Mouse (Mus musculus): ENCODE data around the gene Hoxc6.

Hoxc6 gene

DNA sequence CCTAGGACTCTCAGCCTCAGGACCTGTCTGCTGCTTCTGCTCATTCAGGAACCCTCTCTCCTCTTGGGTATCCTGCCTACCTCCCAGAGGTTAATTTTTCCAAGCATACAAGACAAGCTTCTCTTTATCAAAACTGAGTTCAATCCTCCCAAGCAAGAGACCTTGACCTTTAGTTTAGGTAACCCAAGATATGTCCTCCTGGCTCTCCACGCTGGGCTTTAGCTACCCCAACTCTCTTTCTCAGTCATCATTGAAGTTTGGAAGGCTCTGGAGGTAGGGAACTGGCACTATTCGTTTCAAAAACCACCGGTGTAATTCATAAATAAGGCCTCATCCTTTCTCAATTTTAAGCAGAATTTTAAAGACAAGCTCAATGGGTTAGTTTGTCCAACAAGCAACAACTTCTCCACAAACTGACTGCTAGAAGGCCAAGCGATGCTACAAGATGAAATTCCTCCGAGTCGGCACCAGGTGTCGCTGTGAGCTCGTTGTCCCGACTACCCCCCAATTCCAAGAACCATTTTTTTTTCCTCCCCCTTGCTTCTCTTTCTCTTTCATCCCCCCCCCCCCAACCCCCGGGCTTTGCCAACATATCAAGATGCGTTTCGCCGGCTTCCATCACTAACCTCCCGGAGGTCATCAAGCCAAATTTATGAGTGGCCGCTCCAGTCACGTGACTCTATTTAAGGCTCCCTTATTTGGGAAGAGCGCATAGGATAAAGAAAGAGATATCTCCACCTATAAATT, 15.4 kb downstream of the Hoxc6 start:
- peak; percentile 73 for DNase-seq (ENCODE audit: low read depth, low spot score)

- peak; percentile 83 for DNase-seq (ENCODE audit: low read depth, low spot score)
These were observed 16.3 kb downstream of the Hoxc6 start for GRCm38 (mm10) chr15:103014166-103015008.

DNA sequence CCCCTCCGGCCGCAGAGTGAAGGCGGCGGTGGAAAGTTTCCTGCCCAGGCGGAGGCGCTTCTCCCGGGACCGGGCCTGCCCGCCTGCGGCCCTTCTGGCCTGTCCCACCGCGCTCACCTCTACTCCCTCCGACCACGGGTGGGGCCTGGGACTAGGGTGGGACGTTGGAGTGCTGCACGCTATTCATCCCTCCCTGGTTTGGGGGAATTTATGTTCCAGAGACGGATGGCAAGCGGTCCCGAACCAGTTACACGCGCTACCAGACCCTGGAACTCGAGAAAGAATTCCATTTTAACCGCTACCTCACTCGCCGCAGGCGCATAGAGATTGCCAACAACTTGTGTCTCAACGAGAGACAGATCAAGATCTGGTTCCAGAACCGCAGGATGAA, 16.9 kb downstream of the Hoxc6 start:
- DNase-seq (ENCODE audit: low read depth, low spot score): peak; percentile 62

- DNase-seq (ENCODE audit: low read depth, low spot score): peak; percentile 81
These were observed 17.5 kb downstream of the Hoxc6 start for GRCm38 (mm10) chr15:103015406-103016166.

GRCm38 (mm10) chr15:103018636-103019035, 20.6 kb downstream of the Hoxc6 start, which contains the start of gene Hoxc4:
Gene Hoxc4, plus strand, starts transcription at chr15:103018934.
- no peak for DNase-seq (ENCODE audit: low read depth, low spot score)

- DNase-seq (ENCODE audit: low read depth, low spot score): no peak
These were observed 22.9 kb downstream of the Hoxc6 start for GRCm38 (mm10) chr15:103020899-103021418.

GRCm38 (mm10) chr15:103021544-103021943, 23.5 kb downstream of the Hoxc6 start:
- DNase-seq (ENCODE audit: low read depth, low spot score): no peak

DNA sequence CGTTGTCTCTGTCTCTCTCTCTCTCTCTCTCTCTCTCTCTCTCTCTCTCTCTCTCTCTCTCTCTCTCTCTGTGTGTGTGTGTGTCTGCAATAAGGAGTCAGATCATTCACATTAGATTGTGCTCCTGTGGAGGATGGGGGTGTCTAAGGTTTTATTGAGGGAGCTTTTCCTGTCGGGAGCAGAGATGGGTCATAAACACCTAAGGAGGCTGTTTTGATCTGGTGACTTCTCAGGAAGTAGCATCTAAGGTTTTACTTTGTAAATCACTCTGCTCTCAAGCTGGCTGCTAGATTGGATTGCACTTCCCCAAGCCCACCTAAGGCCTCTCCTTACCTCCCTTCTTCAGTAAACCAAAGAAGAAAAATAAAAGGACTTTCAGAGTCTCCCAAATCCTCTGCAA, 26.1 kb downstream of the Hoxc6 start:
- DNase-seq (ENCODE audit: low read depth, low spot score): no peak

DNA sequence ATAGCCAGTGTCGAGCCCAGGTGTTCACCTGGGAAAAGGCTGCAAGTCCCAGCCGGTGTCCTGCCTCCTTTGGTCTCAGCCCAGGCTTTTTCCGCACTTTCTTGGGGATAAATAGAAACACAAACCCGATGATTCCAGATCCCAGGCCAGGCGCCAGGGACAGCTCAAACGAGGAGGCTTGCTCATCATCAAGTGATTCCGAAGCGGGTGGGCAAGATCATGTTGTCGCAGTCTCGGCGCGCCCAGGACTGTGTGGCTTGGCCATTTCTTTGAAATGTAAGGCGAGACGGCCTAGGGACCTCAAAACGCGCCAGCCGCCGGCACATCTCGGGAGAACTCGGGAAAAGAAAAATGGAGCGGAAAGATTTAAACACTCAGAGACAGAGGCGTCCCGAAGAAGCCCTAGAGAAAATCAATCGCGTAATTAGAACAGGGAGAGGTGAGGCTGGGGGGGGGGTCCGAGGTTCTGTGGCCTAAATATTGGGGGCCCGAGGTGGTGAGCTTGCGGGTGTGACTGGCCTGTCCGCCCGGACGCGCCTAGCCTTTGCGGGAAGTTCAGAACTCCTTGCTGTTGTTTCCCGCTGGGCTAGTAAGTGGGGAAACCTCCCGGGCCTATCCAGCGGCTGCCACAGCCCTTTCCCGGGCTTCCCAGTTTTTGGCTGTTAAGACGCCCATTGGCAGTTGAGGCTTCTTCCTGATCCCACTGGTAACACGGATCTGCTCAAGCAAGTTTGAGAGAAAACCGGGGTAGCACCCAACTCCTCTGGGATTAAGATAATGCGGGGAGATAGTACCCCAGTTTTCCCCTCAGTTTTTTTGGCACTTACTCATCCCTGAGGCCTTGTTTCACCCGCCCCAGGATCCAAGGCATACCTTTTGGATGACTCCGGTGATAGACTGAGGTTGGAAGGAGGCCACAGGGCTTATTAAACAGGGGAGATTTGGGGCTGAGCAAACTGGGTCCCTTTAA, 29.5 kb downstream of the Hoxc6 start:
- DNase-seq (ENCODE audit: low read depth, low spot score): peak; percentile 68

- DNase-seq (ENCODE audit: low read depth, low spot score): no peak
These were observed 31.0 kb downstream of the Hoxc6 start for GRCm38 (mm10) chr15:103028916-103029512.

DNA sequence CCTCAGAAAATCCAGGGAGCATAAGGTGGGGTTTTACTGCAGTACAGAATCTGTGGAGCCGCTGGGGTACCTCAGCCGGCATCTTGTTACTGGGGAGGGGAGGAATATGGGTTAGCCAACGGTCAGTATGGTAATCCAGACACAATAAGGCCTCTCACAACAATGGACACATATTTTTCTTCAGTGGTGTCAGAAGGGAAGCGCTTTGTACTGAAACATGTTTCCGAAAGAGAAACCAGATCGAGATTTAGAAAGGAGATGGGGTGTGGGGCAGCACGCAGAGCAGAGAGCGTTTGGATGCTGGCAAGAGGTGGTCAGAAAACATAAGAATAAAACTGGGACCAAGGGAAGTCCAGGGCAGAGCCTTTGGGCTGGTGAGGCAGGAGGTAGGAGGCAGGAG, 32.1 kb downstream of the Hoxc6 start:
- DNase-seq (ENCODE audit: low read depth, low spot score): no peak

DNA sequence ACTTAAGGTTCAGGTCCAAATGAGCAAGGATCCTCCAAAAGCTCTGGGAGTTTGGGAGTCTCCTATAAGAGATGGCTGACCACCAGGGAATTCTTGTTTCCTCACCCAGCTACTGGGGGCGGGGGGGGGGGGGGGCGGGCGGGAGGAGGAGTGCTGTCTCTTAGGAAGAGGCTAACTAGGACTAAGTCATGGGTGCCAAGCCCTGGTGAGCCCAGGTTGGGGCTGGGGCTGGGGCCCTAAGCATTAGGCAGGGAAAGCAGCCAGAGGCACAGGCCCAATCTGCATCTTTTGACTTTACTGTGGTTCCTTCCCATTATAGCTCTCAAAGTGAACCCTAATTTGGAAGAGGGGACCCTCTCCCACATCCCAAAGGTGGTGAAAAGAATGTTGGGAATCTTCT, 34.1 kb downstream of the Hoxc6 start:
- DNase-seq (ENCODE audit: low read depth, low spot score): no peak

- no peak for DNase-seq (ENCODE audit: low read depth, low spot score)
These were observed 34.9 kb downstream of the Hoxc6 start for GRCm38 (mm10) chr15:103032646-103033575.

DNA sequence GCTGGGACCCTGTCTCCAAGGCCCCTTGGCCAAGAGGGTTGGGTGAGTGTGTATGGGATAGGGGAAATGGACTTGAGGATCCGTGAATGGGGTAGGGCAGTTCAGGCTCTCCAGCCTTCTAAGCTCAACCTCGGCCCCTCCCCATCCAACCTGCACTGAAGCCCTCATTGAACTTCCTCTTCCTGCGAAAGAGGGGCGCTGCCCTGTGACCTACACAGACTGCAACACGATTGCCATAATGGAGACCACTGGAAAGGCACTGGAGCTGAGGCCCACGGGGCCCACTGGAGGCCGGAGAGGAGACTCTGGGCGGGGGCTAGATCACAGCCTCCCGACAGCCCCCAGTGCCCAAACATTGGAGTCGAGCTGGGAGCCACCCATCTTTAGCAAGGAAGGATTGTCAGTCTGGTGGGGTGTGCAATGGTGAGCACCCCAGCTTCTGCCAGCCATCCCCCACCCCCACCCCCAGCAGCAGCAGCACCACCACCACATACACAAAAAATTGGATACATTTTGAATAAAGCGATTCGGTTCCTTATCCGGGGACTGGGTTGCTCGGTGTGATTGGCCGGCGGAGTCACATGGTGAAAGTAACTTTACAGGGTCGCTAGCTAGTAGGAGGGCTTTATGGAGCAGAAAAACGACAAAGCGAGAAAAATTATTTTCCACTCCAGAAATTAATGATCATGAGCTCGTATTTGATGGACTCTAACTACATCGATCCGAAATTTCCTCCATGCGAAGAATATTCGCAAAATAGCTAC, 36.2 kb downstream of the Hoxc6 start:
- no peak for DNase-seq (ENCODE audit: low read depth, low spot score)

GRCm38 (mm10) chr15:103034807-103035547, 36.9 kb downstream of the Hoxc6 start:
- peak; percentile 42 for DNase-seq (ENCODE audit: low read depth, low spot score)

DNA sequence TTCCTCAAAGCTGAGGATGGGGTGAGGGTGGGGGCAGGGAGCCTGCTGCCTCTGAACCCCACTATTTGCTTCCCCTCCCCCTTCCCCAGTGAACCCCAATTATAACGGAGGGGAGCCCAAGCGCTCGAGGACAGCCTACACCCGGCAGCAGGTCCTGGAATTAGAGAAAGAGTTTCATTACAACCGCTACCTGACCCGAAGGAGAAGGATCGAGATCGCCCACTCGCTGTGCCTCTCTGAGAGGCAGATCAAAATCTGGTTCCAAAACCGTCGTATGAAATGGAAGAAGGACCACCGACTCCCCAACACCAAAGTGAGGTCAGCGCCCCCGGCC, 37.5 kb downstream of the Hoxc6 start:
- no peak for DNase-seq (ENCODE audit: low read depth, low spot score)

GRCm38 (mm10) chr15:103037579-103037978, 39.5 kb downstream of the Hoxc6 start:
- DNase-seq (ENCODE audit: low read depth, low spot score): no peak

Measured in ZHBTc4 (cell line).